8 mouse cellular contexts compared by ENCODE assay signal in the genomic region with DNA sequence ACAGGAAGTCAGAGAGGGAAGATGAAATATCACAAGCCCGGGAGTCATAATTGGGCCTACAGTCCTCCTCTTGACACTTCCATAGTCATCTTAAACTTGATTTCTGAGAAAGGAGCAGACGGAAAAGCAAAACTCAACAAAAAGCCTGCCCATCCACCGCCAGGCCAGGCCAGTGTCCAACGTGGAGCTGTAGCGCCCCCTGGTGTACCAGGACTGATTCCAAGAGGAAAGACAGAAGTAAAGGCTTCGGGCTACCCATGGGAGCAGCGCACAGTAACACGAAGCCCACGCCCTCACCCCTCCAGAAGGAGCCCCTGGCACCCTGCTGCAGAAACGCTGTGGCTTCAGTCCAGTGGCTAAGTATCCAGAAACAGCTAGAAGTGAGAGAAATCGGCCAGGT. TPM values are rescaled to one million over a fixed set of nuclear protein-coding genes. Genes with fewer than 3 reads are reported as not detected.
DNase-seq lines count a peak whose midpoint lies in the region; ATAC-seq lines count a peak whose summit lies in the region.

No protein-coding gene starts in this region.

- no peaks in the 10 kb centered on the region for H3K27me3 ChIP-seq in limb, embryonic 10.5 days (ENCODE audit: low read depth, poor library complexity, severe bottlenecking)

- H3K9me3 ChIP-seq in limb, embryonic 10.5 days (replicated peaks) = no peaks in the 10 kb centered on the region

- H3K36me3 ChIP-seq in limb, embryonic 10.5 days = no peaks in the 10 kb centered on the region

- no peak overlapping the region for H3K4me3 ChIP-seq in limb, embryonic 10.5 days

- WGBS in limb, embryonic 10.5 days = 9% methylated on average over 11 of the region's 11 CpGs

- peak; percentile 36 for DNase-seq in cerebellum, adult 11 months
- DNase-seq in cerebellum, postnatal 4 days (ENCODE audit: low spot score in 2 of 2) = peak; percentile 86 to 88
- peak; percentile 77 to 88 for DNase-seq in gastrocnemius, postnatal 4 days (ENCODE audit: low spot score in 2 of 2)
- DNase-seq in kidney, adult 11 months = peak; percentile 65
- peak; percentile 95 for DNase-seq in limb, embryonic 10.5 days (ENCODE audit: low spot score)
- DNase-seq in monocyte, adult 2 months (ENCODE audit: low read depth in 1 of 2, low spot score in 2 of 2) = peak; percentile 18 to 29
- peak; percentile 73 to 89 for DNase-seq in spleen, postnatal 4 days (ENCODE audit: low spot score in 2 of 2)

- no peak for ATAC-seq in cerebellum, adult (ENCODE audit: insufficient number of reproducible peaks, low FRiP score, low TSS enrichment)

- peaks cover 11% of the 10 kb centered on the region for H3K4me1 ChIP-seq in limb, embryonic 10.5 days

- no peak overlapping the region for H3K27ac ChIP-seq in limb, embryonic 10.5 days

RNA-seq across cellular contexts. Expression of gene Ccr4, which starts 6.5 kb away (rescaled TPM):
- not detected for total RNA-seq in gastrocnemius, postnatal 4 days (2021)
- polyA plus RNA-seq in limb, embryonic 10.5 days (2016; fragmentation: Nextera tagmentation; extraction: Ambion mirVana) = 0.06 TPM in 1 of 2 replicates, not detected in the other

RNA-seq across cellular contexts. Expression of gene C130032M10Rik, which starts 17.3 kb away (rescaled TPM):
- total RNA-seq in gastrocnemius, postnatal 4 days (2021) = not detected
- 1.5 and 1.6 TPM in 2 replicates for polyA plus RNA-seq in limb, embryonic 10.5 days (2016; fragmentation: Nextera tagmentation; extraction: Ambion mirVana)

Comparison
In these comparisons a context has a peak if more than half of its experiments do, and no peak if none do; other contexts are left out.
1. DNase-seq: peak in every context shown above with its lines; median percentile 95 in limb, embryonic 10.5 days; 87 in cerebellum, postnatal 4 days; 82 in gastrocnemius, postnatal 4 days; 81 in spleen, postnatal 4 days; 65 in kidney, adult 11 months; 36 in cerebellum, adult 11 months; 24 in monocyte, adult 2 months.